Mouse (Mus musculus) ES-E14 (cell line): Measurements from ENCODE around the gene Msln. TPM values are rescaled to one million over a fixed set of nuclear protein-coding genes. Genes with fewer than 3 reads are reported as not detected.

Source experiments
- DNase-seq: peaks from one replicate; pipeline ENCODE4 v3.0.0-alpha.2; 2013; ENCODE audit warnings: low read depth, low spot score
- H3K27ac ChIP-seq: 2 replicates; pipeline ENCODE4 v1.5.1; 2012; ENCODE audit warnings: low read depth, mild to moderate bottlenecking, low read length, moderate library complexity, mixed read lengths; ENCODE audit not compliant: poor library complexity, insufficient read depth, severe bottlenecking
- H3K36me3 ChIP-seq: 2 replicates; pipeline ENCODE4 v1.6.1; 2012; ENCODE audit warnings: mild to moderate bottlenecking, low read length, moderate library complexity, mixed read lengths; ENCODE audit not compliant: control insufficient read depth, poor library complexity, insufficient read depth, severe bottlenecking
- H3K4me1 ChIP-seq, 2 experiments: fragments of 150-350 bp in 1 of 2; sonication (generic) in 1 of 2; 2 replicates each; pipeline ENCODE4 v1.6.1; 2012; ENCODE audit warnings: low read length in 2 of 2, mild to moderate bottlenecking in 1 of 2, mixed read lengths in 1 of 2; ENCODE audit not compliant: control insufficient read depth in 2 of 2, insufficient read depth in 2 of 2, poor library complexity in 1 of 2
- H3K4me3 ChIP-seq, 2 experiments: fragments of 150-350 bp in 1 of 2; sonication (generic) in 1 of 2; 2 replicates each; pipeline ENCODE4 v1.5.1; 2012; ENCODE audit warnings: low read length in 2 of 2, low read depth in 1 of 2, mild to moderate bottlenecking in 1 of 2, mixed read lengths in 1 of 2; ENCODE audit not compliant: insufficient read depth in 1 of 2, poor library complexity in 1 of 2, severe bottlenecking in 1 of 2
- H3K9ac ChIP-seq: 2 replicates; pipeline ENCODE4 v1.6.1; 2012; ENCODE audit warnings: low read depth, mild to moderate bottlenecking, low read length, mixed read lengths; ENCODE audit not compliant: poor library complexity, insufficient read depth, severe bottlenecking
- H3K9me3 ChIP-seq: fragments of 150-350 bp; sonication (generic); 2 replicates; pipeline ENCODE4 v1.6.1; 2012; ENCODE audit warnings: low read depth, mild to moderate bottlenecking, low read length; ENCODE audit not compliant: control insufficient read depth, insufficient read depth
- CHD2 ChIP-seq: IDR thresholded peaks from 2 replicates; pipeline ENCODE4 v1.6.1; 2014; ENCODE audit warnings: mild to moderate bottlenecking, low read depth, low read length, inconsistent platforms
- HCFC1 ChIP-seq: IDR thresholded peaks from 2 replicates; pipeline ENCODE4 v1.6.1; 2012; ENCODE audit warnings: low read length, inconsistent platforms, borderline replicate concordance; ENCODE audit not compliant: insufficient read depth
- MAFK ChIP-seq: IDR thresholded peaks from 2 replicates; pipeline ENCODE4 v1.6.1; 2014; ENCODE audit warnings: mild to moderate bottlenecking, low read depth, low read length, inconsistent platforms; ENCODE audit not compliant: insufficient read depth
- ZC3H11A ChIP-seq: IDR thresholded peaks from 2 replicates; pipeline ENCODE4 v1.6.1; 2012; ENCODE audit warnings: low read depth, mild to moderate bottlenecking, inconsistent platforms, low read length, borderline replicate concordance
- ZNF384 ChIP-seq: IDR thresholded peaks from 2 replicates; pipeline ENCODE4 v1.6.1; 2012; ENCODE audit warnings: low read depth, low read length, inconsistent platforms
- in situ Hi-C, 2 experiments: fragments of 600-800 bp; cut with MboI; formaldehyde crosslinking; loops; one replicate each; pipeline ENCODE4 v1.15.1; 2025; ENCODE audit warnings: low sequenced_read_pairs in 2 of 2, inconsistent platforms in 1 of 2; ENCODE audit not compliant: unreplicated experiment in 2 of 2
- total RNA-seq: library from RNA; depleted of rRNA; stranded (reverse); fragments of 300-350 nt; gene quantifications from 2 replicates; pipeline ENCODE4 v1.2.3, GENCODE M21; 2012; rRNA removed

Gene Msln
- 7.5 and 16.0 TPM in 2 replicates for total RNA-seq

DNA sequence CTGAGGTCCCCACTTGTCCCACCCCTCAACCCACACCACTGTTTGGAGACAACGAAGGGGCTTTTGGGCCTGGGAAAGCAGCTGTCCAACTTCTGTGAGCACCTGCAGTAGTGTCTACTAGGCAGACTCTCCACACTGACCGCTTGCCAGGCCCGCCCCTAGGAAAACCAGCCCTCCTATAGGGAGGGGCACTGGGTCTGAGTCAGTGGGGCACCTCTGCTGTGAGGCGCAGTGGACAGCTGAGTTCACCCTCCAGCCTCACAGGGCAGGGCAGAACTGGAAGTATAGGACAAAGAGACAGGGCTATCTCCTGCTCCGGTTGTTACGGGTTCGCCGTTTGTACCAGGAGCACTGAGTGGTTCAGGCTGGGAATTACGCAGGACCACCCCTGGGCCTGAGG, at the start of gene Msln:
Gene Msln (minus strand): TSS at position 138 of the 400 bp plus-strand sequence.
- in situ Hi-C loops = no loop called here
- peaks cover 14 to 28% of the 10 kb centered on the region in 2 experiments for H3K4me1 ChIP-seq
- H3K9me3 ChIP-seq = no peaks in the 10 kb centered on the region
- no peak within 1 kb of the TSS for H3K9ac ChIP-seq
- no peak within 1 kb of the TSS for H3K4me3 ChIP-seq
- H3K36me3 ChIP-seq = no peaks in the 10 kb centered on the region
- DNase-seq = no peak
- H3K27ac ChIP-seq = no peak within 1 kb of the TSS
- no peak for TF ChIP-seq CHD2

- TF ChIP-seq CHD2 = no peak
- no peak for DNase-seq
- in situ Hi-C loops = no loop called here
- Histone ChIP-seq H3K36me3 (no peaks in the 10 kb centered on the region), H3K4me1 (peaks cover 0 to 3% of the 10 kb centered on the region in 2 experiments; a peak in 1 of 4 replicates), H3K9me3 (no peaks in the 10 kb centered on the region), H3K4me3 (no peak overlapping the region), H3K27ac (no peak overlapping the region), H3K9ac (no peak overlapping the region)
These were observed 48.8 kb upstream of the Msln start for GRCm38 (mm10) chr17:25802825-25803517.

- no peak overlapping the region for H3K9ac ChIP-seq
- H3K4me3 ChIP-seq = no peak overlapping the region
- TF ChIP-seq HCFC1 (no peak), CHD2 (no peak), ZC3H11A (peak; percentile 97), ZNF384 (no peak)
- H3K36me3 ChIP-seq = no peaks in the 10 kb centered on the region
- peaks cover 3% of the 10 kb centered on the region in 2 experiments; a peak in 2 of 4 replicates for H3K4me1 ChIP-seq
- no peak overlapping the region for H3K27ac ChIP-seq
- H3K9me3 ChIP-seq = no peaks in the 10 kb centered on the region
- no peak for DNase-seq
- in situ Hi-C loops = no loop called here
These were observed 46.9 kb upstream of the Msln start for GRCm38 (mm10) chr17:25801029-25801428.

DNA sequence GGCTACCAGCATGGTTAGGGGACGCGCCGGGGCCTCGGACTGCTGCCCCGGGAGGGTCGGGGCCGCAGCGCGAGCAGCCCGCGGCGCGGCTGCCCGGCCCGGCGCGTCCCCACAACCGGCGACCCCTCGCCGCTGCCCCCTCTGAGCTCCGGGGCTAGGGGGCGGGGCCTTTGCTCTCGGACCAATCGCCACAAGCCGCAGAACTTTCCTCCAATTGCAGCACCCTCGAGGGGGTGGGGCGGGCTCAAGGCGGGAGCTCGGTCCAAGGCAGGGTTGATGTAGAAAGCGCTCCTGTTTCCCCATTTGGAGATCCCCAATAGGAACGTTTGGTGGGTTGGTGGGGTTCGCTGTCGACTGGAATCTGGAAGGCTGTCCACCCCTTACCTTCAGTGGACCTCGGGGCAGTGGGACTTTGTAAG, 42.8 kb upstream of the Msln start, which contains the start of gene Metrn:
Gene Metrn (minus strand): TSS at position 186 of the 419 bp plus-strand sequence.
- in situ Hi-C loops = no loop called here
- Histone ChIP-seq H3K4me1 (peaks cover 3 to 7% of the 10 kb centered on the region in 2 experiments; a peak in 2 of 4 replicates), H3K9ac (peak within 1 kb of the TSS; percentile 60), H3K36me3 (peaks cover 4% of the 10 kb centered on the region; the same call in 1 of the 2 replicates), H3K27ac (no peak within 1 kb of the TSS), H3K9me3 (no peaks in the 10 kb centered on the region), H3K4me3 (peak within 1 kb of the TSS; percentile 68 to 76)
- TF ChIP-seq HCFC1 (no peak), ZNF384 (no peak), CHD2 (no peak), ZC3H11A (no peak), MAFK (no peak)
- DNase-seq = no peak

GRCm38 (mm10) chr17:25796211-25796771, 42.1 kb upstream of the Msln start:
- H3K9me3 ChIP-seq = no peaks in the 10 kb centered on the region
- peaks cover 4% of the 10 kb centered on the region; the same call in 1 of the 2 replicates for H3K36me3 ChIP-seq
- TF ChIP-seq CHD2 (no peak), MAFK (no peak), HCFC1 (no peak), ZC3H11A (no peak), ZNF384 (no peak)
- in situ Hi-C loops = no loop called here
- no peak for DNase-seq
- peak overlapping the region; percentile 68 to 76 for H3K4me3 ChIP-seq
- H3K9ac ChIP-seq = peak overlapping the region; percentile 60
- no peak overlapping the region for H3K27ac ChIP-seq
- peaks cover 3 to 9% of the 10 kb centered on the region in 2 experiments; a peak in 2 of 4 replicates for H3K4me1 ChIP-seq
